Mouse (Mus musculus) adrenal gland, postnatal 4 days (tissue): ENCODE results near the gene Kmt5c. TPM values are rescaled to one million over a fixed set of nuclear protein-coding genes. Genes with fewer than 3 reads are reported as not detected.
"Not testable (repeated sequence)": the region's sequence is repeated elsewhere in the genome, so short reads cannot be mapped to it uniquely, and the experiment has no call there.

ENCODE experiments used
- DNase-seq, 2 experiments: peaks; one replicate each; pipeline ENCODE4 v3.0.0; 2021 to 2022; ENCODE audit warnings: low spot score in 2 of 2, mixed read lengths in 2 of 2
- total RNA-seq, 2 experiments: library from RNA; stranded (reverse); gene quantifications; 2 replicates each; pipeline ENCODE4 v1.2.3; 2021

Gene Kmt5c
- total RNA-seq, 2 experiments from 2014 or later = 89.8 to 94.8 TPM

GRCm38 (mm10) chr7:4788499-4789435, 48.9 kb downstream of the Kmt5c start:
- DNase-seq = peak; percentile 35 to 37

- DNase-seq = no peak
These were observed 49.6 kb downstream of the Kmt5c start, which contains the start of gene Tmem238 for GRCm38 (mm10) chr7:4789436-4789935. Gene Tmem238, minus strand, starts transcription at chr7:4789656.

- peak; percentile 73 to 87 for DNase-seq
These were observed 52.6 kb downstream of the Kmt5c start, which contains the start of gene Rpl28 for GRCm38 (mm10) chr7:4792278-4793212. Gene Rpl28, plus strand, starts transcription at chr7:4792874.

GRCm38 (mm10) chr7:4793248-4793647, 53.3 kb downstream of the Kmt5c start:
- DNase-seq = not testable (repeated sequence)

- DNase-seq = no peak
These were observed 53.8 kb downstream of the Kmt5c start for GRCm38 (mm10) chr7:4793674-4794073.

GRCm38 (mm10) chr7:4794631-4795168, 54.8 kb downstream of the Kmt5c start:
- DNase-seq = no peak

- DNase-seq = no peak
These were observed 56.0 kb downstream of the Kmt5c start for GRCm38 (mm10) chr7:4795767-4796433.

Other genes starting within 250 kb of the Kmt5c start
- gene Ppp1r12c, start 238.4 kb upstream of the Kmt5c start, total RNA-seq = 100 to 1,000 TPM; 106 to 112 TPM
- 10 to 100 TPM in 1 of 2 experiments, 1 to 10 TPM in 1; 8.1 to 21.0 TPM for gene Tnnt1, start 223.7 kb upstream of the Kmt5c start, total RNA-seq
- 1 to 10 TPM; 1.0 to 1.7 TPM for gene Tnni3, start 215.9 kb upstream of the Kmt5c start, total RNA-seq
- 1 to 10 TPM in 1 of 2 experiments, under 1 TPM in 1; 0.95 to 1.1 TPM for gene Dnaaf3, start 207.7 kb upstream of the Kmt5c start, total RNA-seq
- gene Syt5, start 192.6 kb upstream of the Kmt5c start, total RNA-seq = 10 to 100 TPM; 16.8 to 18.2 TPM
- under 1 TPM in 1 of 2 experiments, not detected in 1; 0.23 TPM for gene Ptprh, start 136.1 kb upstream of the Kmt5c start, total RNA-seq
- gene Tmem86b, start 108.7 kb upstream of the Kmt5c start, total RNA-seq = 10 to 100 TPM; 12.8 to 16.6 TPM
- gene Ppp6r1, start 81.1 kb upstream of the Kmt5c start, total RNA-seq = 100 to 1,000 TPM in 1 of 2 experiments, 10 to 100 TPM in 1; 98.4 to 103 TPM
- gene Hspbp1, start 55.0 kb upstream of the Kmt5c start, total RNA-seq = 10 to 100 TPM; 41.3 to 43.6 TPM
- gene Brsk1, start 49.5 kb upstream of the Kmt5c start, total RNA-seq = 10 to 100 TPM; 14.4 to 17.0 TPM
- under 1 TPM; 0.11 to 0.25 TPM for gene Tmem150b, start 14.9 kb upstream of the Kmt5c start, total RNA-seq
- 10 to 100 TPM; 36.6 to 40.4 TPM for gene Cox6b2, start 13.0 kb downstream of the Kmt5c start, total RNA-seq
- not detected for gene Fam71e2, start 31.2 kb downstream of the Kmt5c start, total RNA-seq
- gene Il11, start 42.7 kb downstream of the Kmt5c start, total RNA-seq = under 1 TPM; 0.14 to 0.31 TPM
- not detected for gene Tmem190, start 42.8 kb downstream of the Kmt5c start, total RNA-seq
- 1 to 10 TPM; 7.1 to 9.0 TPM for gene Tmem238, start 49.5 kb downstream of the Kmt5c start, total RNA-seq
- 1,000 to 10,000 TPM; 1,263 to 1,302 TPM for gene Rpl28, start 52.8 kb downstream of the Kmt5c start, total RNA-seq
- gene Ube2s, start 72.5 kb downstream of the Kmt5c start, total RNA-seq = 100 to 1,000 TPM; 140 to 156 TPM
- gene Shisa7, start 104.6 kb downstream of the Kmt5c start, total RNA-seq = 1 to 10 TPM; 4.4 to 6.1 TPM
- 10 to 100 TPM; 11.6 to 16.4 TPM for gene Isoc2b, start 130.1 kb downstream of the Kmt5c start, total RNA-seq
- gene Isoc2a, start 137.0 kb downstream of the Kmt5c start, total RNA-seq = 10 to 100 TPM; 22.6 to 22.8 TPM
- gene Gm36210, start 166.4 kb downstream of the Kmt5c start, total RNA-seq = under 1 TPM in 1 of 2 experiments, not detected in 1; 0.39 TPM
- gene Zfp628, start 175.1 kb downstream of the Kmt5c start, total RNA-seq = 10 to 100 TPM; 24.4 to 26.9 TPM
- 10 to 100 TPM in 1 of 2 experiments, 1 to 10 TPM in 1; 9.9 to 10.1 TPM for gene Nat14, start 181.9 kb downstream of the Kmt5c start, total RNA-seq
- gene Ssc5d, start 185.7 kb downstream of the Kmt5c start, total RNA-seq = 10 to 100 TPM; 11.8 to 12.1 TPM
- under 1 TPM; 0.50 to 0.90 TPM for gene Sbk2, start 224.3 kb downstream of the Kmt5c start, total RNA-seq
- gene Sbk3, start 231.1 kb downstream of the Kmt5c start, total RNA-seq = under 1 TPM; 0.20 to 0.28 TPM